Mouse (Mus musculus): ENCODE results near the gene Gm47996.
"Not testable (repeated sequence)": the region's sequence is repeated elsewhere in the genome, so short reads cannot be mapped to it uniquely, and the experiment has no call there.

- TF ChIP-seq POLR2A (IDR thresholded peaks at IDR 0.05; ENCODE audit: low read depth, low read length); CTCF (IDR thresholded peaks at IDR 0.05; ENCODE audit: extremely low read depth, insufficient read length, insufficient replicate concordance, low read depth, low read length): not testable (repeated sequence)
These were observed 11.8 kb upstream of the Gm47996 start, which contains the start of gene Gm47995 for GRCm38 (mm10) chr1:151198120-151198519.
